Mouse (Mus musculus) small intestine, adult 2 months (tissue): ENCODE data around the gene Upk3bl.

Experiments
- CTCF ChIP-seq: fragments of 200-500 bp; IDR thresholded peaks from 2 replicates; pipeline ENCODE4 v1.5.1; 2012; ENCODE audit warnings: low read depth, mild to moderate bottlenecking, control low read depth, inconsistent platforms, low read length, moderate library complexity, mixed read lengths; ENCODE audit not compliant: insufficient replicate concordance, insufficient read length; ENCODE audit errors: extremely low read depth
- POLR2A ChIP-seq: fragments of 200-500 bp; IDR thresholded peaks from 2 replicates; pipeline ENCODE4 v1.6.1; 2012; ENCODE audit warnings: low read depth, mild to moderate bottlenecking, control low read depth, inconsistent platforms, low read length, moderate library complexity

DNA sequence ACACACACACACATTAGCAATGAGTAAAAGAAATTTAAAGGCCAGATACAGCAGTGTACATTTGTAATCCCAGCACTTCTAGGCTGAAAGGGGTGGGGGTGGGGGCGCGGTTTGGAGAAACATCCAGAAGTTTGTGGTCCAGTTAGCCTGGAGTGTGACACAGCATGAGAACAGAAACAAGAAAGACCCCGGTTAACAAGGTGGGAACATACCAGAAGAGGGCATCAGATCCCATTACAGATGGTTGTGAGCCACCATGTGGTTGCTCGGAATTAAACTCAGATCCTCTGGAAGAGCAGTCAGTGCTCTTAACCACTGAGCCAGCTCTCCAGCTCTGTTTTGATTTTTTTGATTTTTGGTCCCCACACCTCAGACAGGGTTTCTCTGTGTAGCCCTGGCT, 1.8 kb downstream of the Upk3bl start:
- TF ChIP-seq POLR2A (no peak), CTCF (no peak)
